Mouse (Mus musculus) neural tube, embryonic 15.5 days (tissue): ENCODE data around the gene Plxna2. TPM values are rescaled to one million over a fixed set of nuclear protein-coding genes. Genes with fewer than 3 reads are reported as not detected.

ENCODE experiments used
- ATAC-seq: fragments of 200-750 bp; cut with Nextera tagmentation; 2 replicates; pipeline ENCODE4 v1.8.0; 2017; ENCODE audit warnings: mild to moderate bottlenecking, moderate TSS enrichment, moderate library complexity; ENCODE audit not compliant: low FRiP score
- H3K27ac ChIP-seq: fragments of 300-500 bp; sonication (generic); replicated peaks from 2 replicates; pipeline ENCODE4 v1.5.1; 2015; ENCODE audit warnings: mild to moderate bottlenecking, inconsistent platforms
- H3K27me3 ChIP-seq: fragments of 300-500 bp; sonication (generic); replicated peaks from 2 replicates; pipeline ENCODE4 v1.6.1; 2015; ENCODE audit warnings: inconsistent platforms
- H3K36me3 ChIP-seq: fragments of 300-500 bp; sonication (generic); 2 replicates; pipeline ENCODE4 v1.6.1; 2015; ENCODE audit warnings: inconsistent platforms
- H3K4me1 ChIP-seq: fragments of 300-500 bp; sonication (generic); 2 replicates; pipeline ENCODE4 v1.6.1; 2015; ENCODE audit warnings: inconsistent platforms
- H3K4me2 ChIP-seq: fragments of 300-500 bp; sonication (generic); 2 replicates; pipeline ENCODE4 v1.6.1; 2015; ENCODE audit warnings: inconsistent platforms, mild to moderate bottlenecking, moderate library complexity
- H3K4me3 ChIP-seq: fragments of 300-500 bp; sonication (generic); replicated peaks from 2 replicates; pipeline ENCODE4 v1.5.1; 2015; ENCODE audit warnings: mild to moderate bottlenecking, inconsistent platforms
- H3K9ac ChIP-seq: fragments of 300-500 bp; sonication (generic); replicated peaks from 2 replicates; pipeline ENCODE4 v1.6.1; 2015; ENCODE audit warnings: mild to moderate bottlenecking, inconsistent platforms
- H3K9me3 ChIP-seq: fragments of 300-500 bp; sonication (generic); replicated peaks from 2 replicates; pipeline ENCODE4 v1.6.1; 2016; ENCODE audit warnings: inconsistent platforms
- WGBS: fragments of 180-500 bp; shearing (Covaris S2); methylation state at CpG from one replicate; pipeline ENCODE4 v1.1.7; 2015; ENCODE audit warnings: mixed read lengths; 5-methylcytosine and 5-hydroxymethylcytosine counted together
- polyA plus RNA-seq: library from polyadenylated mRNA; unstranded; fragments of >200 nt; fragmentation: Nextera tagmentation; extraction: Ambion mirVana; gene quantifications from 2 replicates; pipeline ENCODE4 v1.2.1, GENCODE M21; 2015

Plxna2 gene
- polyA plus RNA-seq, 1 experiment from 2014 or later = 42.4 TPM

DNA sequence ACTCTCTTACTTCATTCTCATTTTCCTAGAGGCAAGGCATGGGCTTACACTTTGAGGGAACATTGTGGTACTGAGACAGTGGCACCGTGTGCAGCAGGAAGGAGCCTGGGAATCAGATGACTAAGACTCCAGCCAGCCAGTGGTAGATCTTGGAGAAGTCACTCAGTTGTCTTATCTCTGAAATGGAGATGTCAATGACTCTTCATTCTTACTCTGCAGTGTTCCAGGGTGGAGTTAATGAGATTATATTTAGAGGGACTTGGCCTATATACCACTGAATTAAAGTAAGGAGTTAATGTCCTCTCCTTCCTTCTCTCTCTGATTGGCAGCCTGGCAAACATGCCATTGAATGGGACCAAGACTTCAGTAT is 54.5 kb downstream of the Plxna2 start:
- WGBS = 91% methylated on average over 1 of the region's 1 CpGs
- Histone ChIP-seq H3K4me1 (peaks cover 14% of the 10 kb centered on the region), H3K27ac (no peak overlapping the region), H3K36me3 (peaks cover 5% of the 10 kb centered on the region), H3K27me3 (no peaks in the 10 kb centered on the region), H3K4me3 (no peak overlapping the region), H3K9me3 (no peaks in the 10 kb centered on the region), H3K4me2 (no peak overlapping the region), H3K9ac (no peak overlapping the region)
- ATAC-seq = no peak

DNA sequence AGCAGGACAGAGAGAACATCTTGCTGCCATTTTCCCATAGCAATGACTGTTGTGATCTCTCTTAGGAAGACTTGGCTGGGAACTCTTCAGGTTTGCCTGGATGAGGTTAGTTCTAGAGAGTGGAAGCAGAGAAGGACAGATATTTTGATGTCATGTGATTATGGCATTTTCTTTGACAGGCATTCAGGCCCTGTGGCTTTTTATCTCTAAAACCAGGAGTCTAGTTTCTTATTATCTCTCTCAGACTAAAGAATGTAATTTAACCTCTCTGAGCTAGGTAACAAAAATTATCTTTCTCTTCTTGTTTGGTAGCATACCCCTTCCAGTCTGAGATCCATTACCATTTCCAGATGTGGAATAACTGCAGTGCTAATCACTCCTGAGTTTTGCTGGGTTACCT is 55.2 kb downstream of the Plxna2 start:
- Histone ChIP-seq H3K27ac (no peak overlapping the region), H3K9ac (no peak overlapping the region), H3K4me3 (no peak overlapping the region), H3K9me3 (no peaks in the 10 kb centered on the region), H3K27me3 (no peaks in the 10 kb centered on the region), H3K4me1 (peaks cover 21% of the 10 kb centered on the region), H3K36me3 (peaks cover 1% of the 10 kb centered on the region), H3K4me2 (no peak overlapping the region)
- ATAC-seq = no peak

DNA sequence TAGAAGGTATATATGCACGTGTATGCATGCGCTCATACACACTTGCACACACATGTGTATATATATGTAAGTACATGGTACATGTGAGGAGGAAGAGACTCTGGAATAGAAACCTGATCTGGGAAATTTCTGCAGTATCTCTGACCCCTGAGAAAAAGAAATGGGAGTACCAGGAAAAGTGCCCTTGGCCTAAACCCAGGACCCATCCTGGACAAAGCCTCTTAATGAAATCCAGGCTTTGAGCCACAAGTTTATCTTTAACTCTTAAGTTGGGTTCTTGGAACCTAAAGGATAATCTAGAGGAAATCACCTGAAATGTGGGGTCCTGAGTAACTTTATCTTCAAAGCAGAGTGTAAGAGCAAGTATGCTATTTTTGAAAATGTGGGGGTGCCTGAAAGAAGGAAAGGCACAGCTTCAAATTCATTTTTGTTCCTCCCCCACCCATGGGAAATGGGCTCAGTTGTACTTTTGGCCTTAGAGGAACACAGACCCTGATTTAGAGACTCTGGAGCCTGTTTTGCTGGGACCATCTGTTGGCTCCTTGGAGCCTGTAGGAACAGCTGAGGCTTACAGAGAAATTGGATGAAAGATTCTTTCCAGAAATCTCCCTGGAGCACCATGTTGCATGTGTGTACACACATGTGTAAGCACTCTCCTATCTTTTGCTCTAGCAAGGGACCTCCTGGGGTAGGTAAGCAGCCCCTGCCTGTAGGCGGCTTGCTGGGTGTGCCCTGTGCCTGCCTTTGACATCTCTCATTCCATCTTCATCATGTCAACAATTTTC is 57.3 kb downstream of the Plxna2 start:
- WGBS = 84% methylated on average over 3 of the region's 3 CpGs
- no peaks in the 10 kb centered on the region for H3K36me3 ChIP-seq
- peaks cover 38% of the 10 kb centered on the region for H3K4me1 ChIP-seq
- H3K27me3 ChIP-seq = no peaks in the 10 kb centered on the region
- no peak overlapping the region for H3K4me2 ChIP-seq
- no peak for ATAC-seq
- no peak overlapping the region for H3K9ac ChIP-seq
- no peaks in the 10 kb centered on the region for H3K9me3 ChIP-seq
- H3K27ac ChIP-seq = no peak overlapping the region
- no peak overlapping the region for H3K4me3 ChIP-seq

DNA sequence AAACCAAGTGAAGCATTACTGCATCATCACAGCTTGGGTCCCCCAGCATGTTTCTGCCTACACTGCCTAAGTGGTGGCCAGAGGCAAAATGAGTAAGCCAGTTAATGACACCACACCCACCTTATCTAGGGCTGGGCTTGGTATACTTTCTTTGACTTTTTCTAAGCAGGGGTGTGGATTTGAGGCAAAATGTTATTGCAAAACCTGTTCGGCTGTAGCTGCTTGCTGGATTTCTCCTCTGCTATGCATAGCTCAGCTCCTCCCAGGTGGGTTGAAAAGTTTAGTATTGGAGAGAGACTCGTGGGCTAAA is 57.8 kb downstream of the Plxna2 start:
- Histone ChIP-seq H3K27me3 (no peaks in the 10 kb centered on the region), H3K4me2 (no peak overlapping the region), H3K4me3 (no peak overlapping the region), H3K27ac (no peak overlapping the region), H3K9me3 (no peaks in the 10 kb centered on the region), H3K36me3 (no peaks in the 10 kb centered on the region), H3K9ac (no peak overlapping the region), H3K4me1 (peaks cover 43% of the 10 kb centered on the region)
- WGBS = 55% methylated on average over 2 of the region's 2 CpGs
- no peak for ATAC-seq

- no peaks in the 10 kb centered on the region for H3K36me3 ChIP-seq
- peaks cover 64% of the 10 kb centered on the region for H3K4me1 ChIP-seq
- no peak overlapping the region for H3K9ac ChIP-seq
- H3K4me3 ChIP-seq = no peak overlapping the region
- peak overlapping the region; percentile 34; the same call in 1 of the 2 replicates for H3K27ac ChIP-seq
- no peak overlapping the region for H3K4me2 ChIP-seq
- H3K27me3 ChIP-seq = no peaks in the 10 kb centered on the region
- no peak for ATAC-seq
- no peaks in the 10 kb centered on the region for H3K9me3 ChIP-seq
- 53% methylated on average over 3 of the region's 3 CpGs for WGBS
Observed at GRCm38 (mm10) chr1:194677878-194678277, 59.9 kb downstream of the Plxna2 start.

DNA sequence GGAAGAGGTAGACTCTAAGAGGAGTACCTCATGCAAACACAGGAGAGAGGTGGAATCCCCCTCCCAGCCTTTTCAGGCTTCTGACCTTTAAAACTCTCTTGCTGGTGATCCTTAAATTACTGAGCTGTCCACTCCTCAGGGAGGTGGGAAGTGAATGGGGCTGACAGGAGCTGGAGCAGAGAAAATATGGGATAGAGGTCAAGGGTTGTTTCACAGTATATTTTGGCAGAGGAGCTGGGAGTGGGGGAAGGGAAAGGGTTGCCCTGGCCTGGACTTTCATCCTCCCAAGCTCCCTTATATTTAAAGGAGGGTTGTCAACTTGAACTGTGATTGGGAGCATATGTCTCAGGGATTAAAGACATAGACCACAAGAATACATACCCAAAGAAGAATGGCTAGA is 61.1 kb downstream of the Plxna2 start:
- H3K4me3 ChIP-seq = no peak overlapping the region
- no peak overlapping the region for H3K9ac ChIP-seq
- no peaks in the 10 kb centered on the region for H3K9me3 ChIP-seq
- H3K4me1 ChIP-seq = peaks cover 67% of the 10 kb centered on the region
- H3K36me3 ChIP-seq = no peaks in the 10 kb centered on the region
- ATAC-seq = no peak
- H3K27ac ChIP-seq = no peak overlapping the region
- H3K27me3 ChIP-seq = no peaks in the 10 kb centered on the region
- H3K4me2 ChIP-seq = no peak overlapping the region

GRCm38 (mm10) chr1:194680136-194680535 is 62.1 kb downstream of the Plxna2 start:
- 0 out of 2 replicates have a peak overlapping the region, but pooled peaks have one; percentile 11 for H3K27ac ChIP-seq
- no peaks in the 10 kb centered on the region for H3K36me3 ChIP-seq
- H3K4me2 ChIP-seq = no peak overlapping the region
- H3K9ac ChIP-seq = no peak overlapping the region
- H3K4me3 ChIP-seq = no peak overlapping the region
- peaks cover 64% of the 10 kb centered on the region for H3K4me1 ChIP-seq
- no peaks in the 10 kb centered on the region for H3K9me3 ChIP-seq
- no peaks in the 10 kb centered on the region for H3K27me3 ChIP-seq
- WGBS = 28% methylated on average over 2 of the region's 2 CpGs
- no peak for ATAC-seq

DNA sequence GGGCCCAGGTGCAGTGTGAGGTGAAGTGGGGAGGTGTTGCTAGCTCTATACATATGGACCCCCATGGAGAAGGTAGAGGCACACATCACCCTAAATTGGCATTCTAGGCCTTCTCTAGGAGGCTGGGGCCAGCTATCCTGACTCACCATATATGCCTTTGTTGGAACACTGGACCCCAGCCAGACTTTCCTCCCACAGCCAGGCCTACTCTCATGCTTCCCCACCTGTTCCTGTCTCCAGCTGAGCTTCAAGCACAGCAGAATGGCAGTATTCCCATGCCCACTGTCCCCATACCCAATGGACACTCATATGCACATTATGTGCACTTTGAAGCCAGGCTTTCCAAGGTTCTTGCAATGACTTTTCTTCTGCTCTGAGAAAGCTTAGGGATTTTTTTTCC is 64.0 kb downstream of the Plxna2 start:
- H3K4me1 ChIP-seq = peaks cover 57% of the 10 kb centered on the region
- no peak overlapping the region for H3K9ac ChIP-seq
- H3K4me2 ChIP-seq = no peak overlapping the region
- no peaks in the 10 kb centered on the region for H3K27me3 ChIP-seq
- no peaks in the 10 kb centered on the region for H3K36me3 ChIP-seq
- no peak overlapping the region for H3K4me3 ChIP-seq
- H3K27ac ChIP-seq = no peak overlapping the region
- ATAC-seq = no peak
- H3K9me3 ChIP-seq = no peaks in the 10 kb centered on the region

- no peaks in the 10 kb centered on the region for H3K27me3 ChIP-seq
- no peaks in the 10 kb centered on the region for H3K9me3 ChIP-seq
- H3K9ac ChIP-seq = no peak overlapping the region
- no peaks in the 10 kb centered on the region; the same call in 1 of the 2 replicates for H3K36me3 ChIP-seq
- no peak for ATAC-seq
- no peak overlapping the region for H3K27ac ChIP-seq
- no peak overlapping the region for H3K4me3 ChIP-seq
- H3K4me2 ChIP-seq = no peak overlapping the region
- H3K4me1 ChIP-seq = peaks cover 49% of the 10 kb centered on the region
- WGBS = 84% methylated on average over 3 of the region's 3 CpGs
Observed at GRCm38 (mm10) chr1:194683132-194683531, 65.1 kb downstream of the Plxna2 start.

DNA sequence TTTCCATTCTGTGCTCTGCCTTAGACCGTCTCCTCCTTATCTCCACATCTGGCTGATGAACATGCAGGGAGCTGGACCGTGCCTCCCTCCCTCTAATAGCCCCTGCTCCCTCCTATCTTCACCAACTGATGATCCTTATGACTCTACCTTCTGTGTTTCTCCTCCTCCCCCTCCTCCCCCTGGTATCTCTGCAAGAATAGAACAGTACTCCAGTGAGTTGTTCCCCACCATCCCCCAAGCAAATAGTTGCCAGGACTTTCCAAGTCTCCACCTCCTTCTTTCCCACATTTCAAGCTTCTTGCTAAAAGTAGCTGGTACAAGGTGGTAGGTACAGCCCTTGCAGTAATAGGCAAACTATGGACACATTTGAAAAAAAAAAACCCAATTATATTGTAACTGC is 67.9 kb downstream of the Plxna2 start:
- H3K4me2 ChIP-seq = no peak overlapping the region
- H3K4me3 ChIP-seq = no peak overlapping the region
- no peak for ATAC-seq
- H3K9ac ChIP-seq = no peak overlapping the region
- H3K9me3 ChIP-seq = no peaks in the 10 kb centered on the region
- WGBS = 73% methylated on average over 2 of the region's 2 CpGs
- H3K4me1 ChIP-seq = peaks cover 29% of the 10 kb centered on the region
- no peak overlapping the region for H3K27ac ChIP-seq
- no peaks in the 10 kb centered on the region for H3K27me3 ChIP-seq
- H3K36me3 ChIP-seq = no peaks in the 10 kb centered on the region; the same call in 1 of the 2 replicates

DNA sequence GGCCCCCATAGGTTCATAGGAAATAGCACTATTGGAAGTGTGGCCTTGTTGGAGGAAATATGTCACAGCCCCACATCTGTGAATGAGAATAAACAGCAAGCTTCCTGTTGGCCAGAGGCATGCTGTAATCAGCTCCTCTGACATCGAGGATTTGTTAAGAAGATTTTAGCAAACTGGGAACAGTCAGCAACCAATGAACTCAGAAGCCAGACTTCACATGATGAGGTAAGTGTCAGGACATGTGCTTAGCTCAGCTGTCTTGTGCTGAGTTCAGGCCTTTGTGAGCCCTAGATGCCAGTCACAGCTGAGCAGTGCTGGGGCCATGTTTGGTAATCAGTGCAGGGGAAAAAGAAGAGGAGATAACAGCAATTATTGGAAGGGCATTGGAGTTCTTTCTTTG is 69.7 kb downstream of the Plxna2 start:
- Histone ChIP-seq H3K27me3 (no peaks in the 10 kb centered on the region), H3K4me2 (no peak overlapping the region), H3K27ac (no peak overlapping the region), H3K4me1 (peaks cover 16% of the 10 kb centered on the region), H3K9ac (no peak overlapping the region), H3K4me3 (no peak overlapping the region), H3K36me3 (peaks cover 2% of the 10 kb centered on the region; the same call in 1 of the 2 replicates), H3K9me3 (no peaks in the 10 kb centered on the region)
- ATAC-seq = no peak
- 78% methylated on average over 1 of the region's 1 CpGs for WGBS

GRCm38 (mm10) chr1:194688161-194688560 is 70.1 kb downstream of the Plxna2 start:
- ATAC-seq = no peak
- H3K4me1 ChIP-seq = peaks cover 15% of the 10 kb centered on the region
- no peaks in the 10 kb centered on the region for H3K9me3 ChIP-seq
- no peak overlapping the region for H3K4me3 ChIP-seq
- peaks cover 2% of the 10 kb centered on the region; the same call in 1 of the 2 replicates for H3K36me3 ChIP-seq
- no peak overlapping the region for H3K9ac ChIP-seq
- no peak overlapping the region for H3K27ac ChIP-seq
- no peaks in the 10 kb centered on the region for H3K27me3 ChIP-seq
- no peak overlapping the region for H3K4me2 ChIP-seq
- 76% methylated on average over 2 of the region's 2 CpGs for WGBS
